Mouse (Mus musculus): ENCODE results near the gene Psors1c2.
"Not testable (repeated sequence)": the region's sequence is repeated elsewhere in the genome, so short reads cannot be mapped to it uniquely, and the experiment has no call there.

The Psors1c2 gene

DNA sequence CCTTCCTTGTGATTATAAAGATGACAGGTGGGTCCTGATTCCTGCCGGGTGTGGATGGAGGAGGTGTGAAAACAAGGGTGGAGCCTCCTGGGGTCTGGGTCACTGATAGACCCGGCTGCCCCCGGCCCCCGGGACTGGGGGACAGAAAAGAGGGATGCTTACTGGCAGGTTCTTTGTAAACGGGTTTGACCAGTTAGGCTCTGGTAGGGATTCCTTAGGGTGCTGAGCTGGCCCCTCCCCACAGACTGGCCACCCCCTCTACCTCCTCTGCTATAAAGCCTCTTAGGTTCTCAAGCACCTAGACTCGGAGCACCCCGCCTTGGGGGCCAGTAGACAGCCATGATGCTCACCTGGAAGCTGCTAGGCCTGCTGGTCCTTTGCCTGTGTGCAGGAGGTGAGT is at the start of gene Psors1c2:
Psors1c2 (plus strand) TSS at position 301 of the 400 bp plus-strand sequence.
- no peak for DNase-seq (ENCODE audit: low read depth)

GRCm38 (mm10) chr17:35484066-35484465 is 48.9 kb upstream of the Psors1c2 start:
- peak; percentile 30 for DNase-seq (ENCODE audit: low read depth)

- no peak for DNase-seq (ENCODE audit: low read depth)
Observed at GRCm38 (mm10) chr17:35485702-35486101, 47.3 kb upstream of the Psors1c2 start.

- DNase-seq (ENCODE audit: low read depth), result no peak
Observed at GRCm38 (mm10) chr17:35486726-35487125, 46.3 kb upstream of the Psors1c2 start.

- DNase-seq (ENCODE audit: low read depth), result no peak
Observed at GRCm38 (mm10) chr17:35488041-35488440, 45.0 kb upstream of the Psors1c2 start.

DNA sequence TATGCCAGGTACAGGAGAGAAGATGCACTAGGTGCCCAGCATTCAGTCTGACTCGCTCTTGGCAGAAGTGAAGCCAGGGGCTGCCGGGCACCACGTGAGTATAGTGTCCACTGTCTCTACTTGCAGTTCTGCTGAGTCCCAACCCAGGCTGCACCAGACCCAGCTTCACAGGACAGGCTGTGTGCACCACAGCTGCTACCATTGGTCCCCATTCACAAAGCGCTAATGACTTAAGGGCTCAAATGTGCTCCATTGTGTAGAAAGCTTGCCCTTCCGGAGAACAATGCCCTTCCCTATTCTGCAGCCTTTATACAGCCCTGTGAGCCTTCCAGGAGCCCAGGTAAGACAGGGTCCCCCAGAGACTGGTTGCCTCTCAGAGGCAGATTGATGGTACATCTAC is 42.7 kb upstream of the Psors1c2 start:
- no peak for DNase-seq (ENCODE audit: low read depth)

GRCm38 (mm10) chr17:35497124-35497523 is 35.9 kb upstream of the Psors1c2 start:
- DNase-seq (ENCODE audit: low read depth), result no peak

GRCm38 (mm10) chr17:35502226-35502625 is 30.8 kb upstream of the Psors1c2 start:
- DNase-seq (ENCODE audit: low read depth), result no peak

GRCm38 (mm10) chr17:35502762-35503161 is 30.2 kb upstream of the Psors1c2 start:
- DNase-seq (ENCODE audit: low read depth), result no peak

GRCm38 (mm10) chr17:35503849-35504248 is 29.2 kb upstream of the Psors1c2 start:
- no peak for DNase-seq (ENCODE audit: low read depth)

- no peak for DNase-seq (ENCODE audit: low read depth)
Observed at GRCm38 (mm10) chr17:35504628-35505481, 28.1 kb upstream of the Psors1c2 start.

DNA sequence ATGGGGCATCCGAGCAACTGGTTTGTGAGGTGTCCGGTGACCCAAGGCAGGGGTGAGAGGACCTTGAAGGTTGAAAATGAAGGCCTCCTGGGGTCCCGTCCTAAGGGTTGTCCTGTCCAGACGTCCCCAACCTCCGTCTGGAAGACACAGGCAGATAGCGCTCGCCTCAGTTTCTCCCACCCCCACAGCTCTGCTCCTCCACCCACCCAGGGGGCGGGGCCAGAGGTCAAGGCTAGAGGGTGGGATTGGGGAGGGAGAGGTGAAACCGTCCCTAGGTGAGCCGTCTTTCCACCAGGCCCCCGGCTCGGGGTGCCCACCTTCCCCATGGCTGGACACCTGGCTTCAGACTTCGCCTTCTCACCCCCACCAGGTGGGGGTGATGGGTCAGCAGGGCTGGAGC is 27.2 kb upstream of the Psors1c2 start, which contains the start of gene Pou5f1:
Pou5f1 (plus strand) TSS at position 243 of the 400 bp plus-strand sequence.
- no peak for DNase-seq (ENCODE audit: low read depth)

DNA sequence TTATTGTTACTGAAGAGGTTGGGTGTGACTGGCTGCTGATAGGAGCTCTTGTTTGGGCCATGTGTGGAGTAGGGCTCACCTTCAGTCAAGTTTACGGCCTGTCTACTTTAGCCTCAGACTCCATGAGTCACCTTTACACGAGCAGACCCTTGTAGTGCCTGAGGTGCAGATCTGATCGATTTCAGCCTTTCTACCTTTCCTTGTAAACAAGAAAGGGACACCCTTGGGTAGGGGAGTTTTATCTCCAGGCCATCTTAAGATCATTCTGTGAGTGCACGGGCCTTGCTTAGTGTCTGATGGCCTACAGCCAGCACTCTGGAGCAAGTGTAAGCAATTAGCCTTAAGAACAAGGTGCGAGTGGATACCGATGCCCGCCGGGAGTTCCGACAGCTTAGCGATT is 26.1 kb upstream of the Psors1c2 start:
- no peak for DNase-seq (ENCODE audit: low read depth)

- no peak for DNase-seq (ENCODE audit: low read depth)
Observed at GRCm38 (mm10) chr17:35507556-35508260, 25.3 kb upstream of the Psors1c2 start.

DNA sequence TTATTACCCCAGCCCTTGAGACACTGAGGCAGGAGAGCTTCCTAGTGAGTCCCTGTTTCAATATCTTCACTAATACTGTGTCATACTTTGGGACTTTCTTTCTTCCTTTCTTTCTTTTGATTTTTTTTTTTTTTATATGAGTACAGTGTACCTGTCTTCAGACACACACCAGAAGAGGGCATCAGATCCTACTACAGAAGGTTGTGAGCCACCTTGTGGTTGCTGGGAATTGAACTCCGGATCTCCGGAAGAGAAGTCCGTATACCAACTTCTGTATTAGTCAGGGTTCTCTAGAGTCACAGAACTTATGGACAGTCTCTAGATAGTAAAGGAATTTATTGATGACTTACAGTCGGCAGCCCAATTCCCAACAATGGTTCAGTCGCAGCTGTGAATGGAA is 24.7 kb upstream of the Psors1c2 start:
- not testable (repeated sequence) for DNase-seq (ENCODE audit: low read depth)

- DNase-seq (ENCODE audit: low read depth), result no peak
Observed at GRCm38 (mm10) chr17:35509284-35509683, 23.7 kb upstream of the Psors1c2 start.

- no peak for DNase-seq (ENCODE audit: low read depth)
Observed at GRCm38 (mm10) chr17:35512916-35513626, 19.9 kb upstream of the Psors1c2 start.

DNA sequence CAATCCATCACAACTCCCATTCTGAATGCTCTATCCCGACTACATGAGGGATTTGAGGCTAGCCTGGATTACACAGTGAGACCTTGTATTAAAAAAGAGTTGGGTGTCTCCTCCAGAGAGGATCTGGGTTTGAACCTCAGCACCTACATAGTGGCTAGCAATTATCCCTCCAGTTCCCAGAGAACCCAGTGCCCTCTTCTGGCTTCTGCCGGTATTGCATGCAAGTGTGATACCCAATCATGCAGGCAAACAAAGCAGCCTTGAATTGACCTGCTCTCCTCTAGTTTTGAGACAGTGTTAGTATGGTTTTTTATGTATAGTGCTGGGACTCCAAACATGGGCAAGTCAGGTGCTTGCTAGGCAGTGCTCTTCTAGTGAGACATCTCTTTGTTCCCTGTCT is 19.1 kb upstream of the Psors1c2 start:
- DNase-seq (ENCODE audit: low read depth), result peak; percentile 66

GRCm38 (mm10) chr17:35514756-35515155 is 18.2 kb upstream of the Psors1c2 start:
- no peak for DNase-seq (ENCODE audit: low read depth)

GRCm38 (mm10) chr17:35515911-35516640 is 16.9 kb upstream of the Psors1c2 start:
- no peak for DNase-seq (ENCODE audit: low read depth)

GRCm38 (mm10) chr17:35516652-35517500 is 16.1 kb upstream of the Psors1c2 start, which contains the start of the genes Tcf19 and Cchcr1:
Tcf19 (minus strand) TSS chr17:35516824.
Cchcr1 (plus strand) TSS chr17:35517100.
- peak; percentile 97 for DNase-seq (ENCODE audit: low read depth)
